Mouse (Mus musculus) hindbrain, embryonic 14.5 days (tissue): Measurements from ENCODE around the gene Eif4g3. TPM values are rescaled to one million over a fixed set of nuclear protein-coding genes. Genes with fewer than 3 reads are reported as not detected.

Experiments used
- ATAC-seq: fragments of 200-750 bp; cut with Nextera tagmentation; 2 replicates; pipeline ENCODE4 v1.8.0; 2017; ENCODE audit warnings: moderate number of reproducible peaks, mild to moderate bottlenecking, moderate TSS enrichment, moderate library complexity; ENCODE audit not compliant: low FRiP score
- DNase-seq: peaks from one replicate; pipeline ENCODE4 v3.0.0-alpha.2; 2015; ENCODE audit warnings: low spot score
- H3K27ac ChIP-seq: fragments of 300-500 bp; sonication (generic); 2 replicates; pipeline ENCODE4 v1.5.1; 2014; ENCODE audit warnings: mild to moderate bottlenecking, moderate library complexity
- H3K27me3 ChIP-seq: fragments of 300-500 bp; sonication (generic); 2 replicates; pipeline ENCODE4 v1.6.1; 2014; ENCODE audit warnings: mild to moderate bottlenecking, low read length, mixed read lengths; ENCODE audit not compliant: control insufficient read depth, insufficient read depth
- H3K36me3 ChIP-seq: fragments of 300-500 bp; sonication (generic); replicated peaks from 2 replicates; pipeline ENCODE4 v1.6.1; 2014; ENCODE audit not compliant: control insufficient read depth, insufficient read depth
- H3K4me1 ChIP-seq: fragments of 300-500 bp; sonication (generic); replicated peaks from 2 replicates; pipeline ENCODE4 v1.6.1; 2014; ENCODE audit warnings: antibody characterized with exemption, low read length, mixed read lengths; ENCODE audit not compliant: control insufficient read depth, insufficient read depth
- H3K4me2 ChIP-seq: fragments of 300-500 bp; sonication (generic); replicated peaks from 2 replicates; pipeline ENCODE4 v1.6.1; 2014; ENCODE audit warnings: mild to moderate bottlenecking, moderate library complexity
- H3K4me3 ChIP-seq: fragments of 300-500 bp; sonication (generic); replicated peaks from 2 replicates; pipeline ENCODE4 v1.5.1; 2014; ENCODE audit warnings: mild to moderate bottlenecking, low read length
- H3K9ac ChIP-seq: fragments of 300-500 bp; sonication (generic); 2 replicates; pipeline ENCODE4 v1.6.1; 2014
- H3K9me3 ChIP-seq: fragments of 300-500 bp; sonication (generic); 2 replicates; pipeline ENCODE4 v1.6.1; 2016; ENCODE audit warnings: low read length; ENCODE audit not compliant: control insufficient read depth
- WGBS: fragments of 180-500 bp; shearing (Covaris S2); extraction: QIAGEN DNeasy Blood & Tissue Kit; methylation state at CpG from one replicate; pipeline ENCODE4 v1.1.7; 2014; 5-methylcytosine and 5-hydroxymethylcytosine counted together
- polyA plus RNA-seq: library from polyadenylated mRNA; unstranded; fragments of >200 nt; fragmentation: Nextera tagmentation; extraction: Ambion mirVana; gene quantifications from 2 replicates; pipeline ENCODE4 v1.2.1, GENCODE M21; 2014

Gene Eif4g3
- polyA plus RNA-seq, 1 experiment from 2014 or later: 65.3 TPM

DNA sequence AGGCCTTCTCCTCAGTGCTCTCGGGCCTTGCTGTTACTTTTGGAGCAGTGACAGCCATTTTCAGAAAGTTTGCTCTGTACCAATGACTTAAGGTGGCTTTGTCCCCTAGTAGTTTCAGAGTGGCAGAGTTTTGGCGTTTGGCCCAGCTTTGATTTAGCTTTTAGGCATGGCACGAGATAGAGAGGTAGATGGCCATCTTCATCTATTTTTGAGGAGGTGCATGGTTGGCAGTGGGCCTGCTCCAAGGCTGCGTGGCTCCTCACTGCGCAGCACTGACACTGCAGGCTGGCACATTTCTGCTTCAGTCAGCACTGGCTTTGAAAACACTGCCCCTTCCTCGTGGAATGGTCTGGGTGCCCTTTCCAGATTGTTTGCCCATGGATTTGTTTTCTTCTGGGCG, 80.7 kb downstream of the Eif4g3 start:
- DNase-seq (no peak), ATAC-seq (no peak)
- Histone ChIP-seq H3K27ac (peak overlapping the region; percentile 33; the same call in 1 of the 2 replicates), H3K4me2 (no peak overlapping the region), H3K36me3 (peaks cover 13% of the 10 kb centered on the region; the same call in 1 of the 2 replicates), H3K9ac (no peak overlapping the region), H3K4me3 (no peak overlapping the region), H3K4me1 (0 out of 2 replicates have a peak, but pooled peaks cover 4% of the 10 kb centered on the region), H3K9me3 (no peaks in the 10 kb centered on the region), H3K27me3 (no peaks in the 10 kb centered on the region)
- WGBS: 73% methylated on average over 7 of the region's 7 CpGs

DNA sequence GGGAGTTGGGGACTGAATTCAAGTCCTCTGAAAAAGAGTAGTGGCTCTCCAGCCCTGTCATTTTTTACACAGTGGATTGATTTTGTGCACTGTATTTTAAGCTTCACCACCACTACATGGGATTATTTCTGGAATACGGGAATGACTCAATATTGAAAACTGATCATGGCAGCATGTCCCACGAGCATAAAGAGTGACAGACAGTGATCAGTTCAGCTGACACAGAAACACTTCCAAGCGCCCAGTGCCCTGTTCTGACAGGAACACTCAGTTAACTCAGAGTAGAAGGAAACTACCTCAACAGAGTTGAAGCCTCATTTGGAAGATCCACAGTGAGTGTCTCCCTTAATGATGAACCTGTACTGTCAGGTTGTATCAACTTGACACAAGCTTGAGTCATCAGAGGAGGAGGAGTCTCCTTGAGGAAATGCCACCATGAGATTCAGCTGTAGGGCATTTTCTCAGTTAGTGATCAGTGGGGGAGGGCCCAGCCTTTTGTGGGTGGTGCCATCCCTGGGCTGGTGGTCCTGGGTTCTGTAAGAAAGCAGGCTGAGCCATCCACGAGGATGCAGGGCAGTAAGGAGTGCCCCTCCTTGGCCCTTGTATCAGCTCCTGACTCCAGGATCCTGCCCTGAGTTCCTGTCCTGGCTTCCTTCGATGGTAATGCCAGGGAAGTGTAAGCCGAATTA, 82.2 kb downstream of the Eif4g3 start:
- H3K9me3 ChIP-seq: no peaks in the 10 kb centered on the region
- no peaks in the 10 kb centered on the region for H3K27me3 ChIP-seq

DNA sequence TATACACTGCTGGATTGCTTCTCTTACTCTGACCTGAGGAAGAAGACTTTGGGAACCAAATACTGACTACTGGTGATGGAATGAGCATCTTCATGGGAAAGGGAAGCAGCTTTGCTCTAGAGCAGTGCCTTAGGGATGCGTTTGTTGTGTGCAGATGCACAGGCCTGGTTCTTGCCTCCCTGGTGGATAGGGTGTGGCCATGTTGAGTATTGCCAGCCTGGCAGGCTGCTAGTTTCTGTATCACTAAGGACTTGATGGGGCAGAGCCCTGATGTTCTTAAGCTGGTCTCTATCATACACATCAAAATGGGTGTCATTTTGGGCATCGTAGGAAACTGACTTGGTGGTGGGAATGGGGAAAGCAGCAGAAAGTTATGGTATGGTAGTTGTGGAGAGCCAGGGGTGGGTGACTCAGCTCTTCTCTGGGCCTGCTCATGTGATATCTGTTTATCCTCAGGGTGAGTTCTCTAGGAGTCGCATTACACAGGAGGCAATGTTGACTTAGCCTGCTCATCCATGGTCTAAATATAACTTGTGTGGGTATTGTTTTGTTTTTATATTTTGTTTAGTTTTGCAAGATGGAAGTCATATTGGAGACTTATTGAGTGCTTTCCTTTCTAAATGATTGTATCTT, 85.0 kb downstream of the Eif4g3 start:
- ATAC-seq (no peak), DNase-seq (no peak)
- Histone ChIP-seq H3K27ac (no peak overlapping the region), H3K9me3 (no peaks in the 10 kb centered on the region), H3K4me1 (peaks cover 13% of the 10 kb centered on the region; the same call in 1 of the 2 replicates), H3K4me3 (no peak overlapping the region), H3K4me2 (no peak overlapping the region), H3K36me3 (peaks cover 2% of the 10 kb centered on the region; the same call in 1 of the 2 replicates), H3K27me3 (no peaks in the 10 kb centered on the region), H3K9ac (no peak overlapping the region)
- 90% methylated on average over 3 of the region's 3 CpGs for WGBS

More for the DNA sequence above, 82.2 kb downstream of the Eif4g3 start:
- H3K9ac ChIP-seq: no peak overlapping the region
- DNase-seq: no peak
- ATAC-seq: no peak
- H3K4me1 ChIP-seq: 0 out of 2 replicates have a peak, but pooled peaks cover 4% of the 10 kb centered on the region
- H3K27ac ChIP-seq: no peak overlapping the region
- WGBS: 71% methylated on average over 6 of the region's 6 CpGs
- H3K36me3 ChIP-seq: peaks cover 6% of the 10 kb centered on the region; the same call in 1 of the 2 replicates
- no peak overlapping the region for H3K4me3 ChIP-seq
- H3K4me2 ChIP-seq: no peak overlapping the region

DNA sequence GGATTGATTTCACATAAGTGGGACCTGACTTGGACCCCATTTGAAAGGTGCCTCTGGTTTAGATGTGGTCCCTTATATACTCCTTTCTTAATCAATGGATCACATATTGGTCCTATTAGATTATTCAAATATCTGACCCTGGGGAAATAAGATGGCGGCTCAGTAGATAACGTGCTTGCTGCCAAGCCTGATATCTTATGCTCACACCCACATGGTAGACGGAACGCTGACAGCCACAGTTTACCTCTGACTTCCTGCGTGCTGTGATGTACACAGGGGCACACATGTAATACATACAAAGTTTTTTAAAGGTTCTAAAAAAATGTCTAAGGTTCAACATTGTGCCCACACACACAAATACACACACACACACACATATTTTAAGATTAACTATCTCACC, 86.4 kb downstream of the Eif4g3 start:
- ATAC-seq: no peak
- Histone ChIP-seq H3K9ac (no peak overlapping the region), H3K4me3 (no peak overlapping the region), H3K9me3 (no peaks in the 10 kb centered on the region), H3K27me3 (no peaks in the 10 kb centered on the region), H3K27ac (no peak overlapping the region), H3K4me1 (peaks cover 9% of the 10 kb centered on the region; the same call in 1 of the 2 replicates), H3K36me3 (peaks cover 13% of the 10 kb centered on the region; the same call in 1 of the 2 replicates), H3K4me2 (no peak overlapping the region)
- WGBS: 87% methylated on average over 5 of the region's 5 CpGs
- DNase-seq: no peak

DNA sequence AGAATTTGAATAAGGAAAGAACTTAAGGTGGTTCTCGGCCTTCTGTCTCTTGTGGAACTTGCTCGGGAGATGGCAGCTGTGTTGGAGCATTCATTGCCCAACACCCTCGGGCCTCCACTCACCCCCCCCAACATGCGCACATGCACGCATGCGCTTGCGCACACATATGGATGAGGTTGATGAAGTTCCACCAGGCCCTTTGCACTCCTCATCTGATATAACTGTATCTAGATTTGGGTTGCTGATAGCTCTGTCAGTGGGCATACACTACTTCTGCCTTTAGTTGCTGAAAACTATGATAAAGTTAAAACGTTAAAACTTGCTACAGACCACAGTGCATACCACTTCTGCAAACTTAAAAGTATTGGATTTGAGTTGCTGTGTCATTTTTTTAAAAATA, 89.6 kb downstream of the Eif4g3 start:
- Histone ChIP-seq H3K4me1 (peaks cover 26% of the 10 kb centered on the region), H3K4me2 (no peak overlapping the region)

DNA sequence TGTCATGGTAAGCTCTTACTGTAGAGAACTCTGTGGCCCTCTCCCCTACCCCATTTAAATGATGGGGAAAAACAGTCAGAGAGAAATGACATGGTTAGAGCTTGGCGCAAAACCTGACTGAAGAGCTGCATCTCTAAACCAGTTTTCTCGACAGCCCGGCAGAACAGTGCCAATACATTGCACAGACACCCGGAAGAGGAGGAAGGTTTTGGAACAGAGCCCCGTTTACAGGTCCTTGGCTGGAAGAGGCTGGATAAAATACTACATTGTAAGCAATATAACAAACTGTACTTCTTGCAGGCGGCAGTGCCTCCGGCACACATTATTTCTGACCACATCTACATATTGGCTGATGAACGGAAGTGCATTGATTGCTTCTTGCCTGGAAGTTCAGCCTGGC, 91.3 kb downstream of the Eif4g3 start:
- Histone ChIP-seq H3K4me1 (peaks cover 26% of the 10 kb centered on the region), H3K9ac (no peak overlapping the region), H3K9me3 (no peaks in the 10 kb centered on the region), H3K4me2 (no peak overlapping the region), H3K27me3 (no peaks in the 10 kb centered on the region), H3K36me3 (peaks cover 31% of the 10 kb centered on the region; the same call in 1 of the 2 replicates), H3K4me3 (no peak overlapping the region), H3K27ac (peak overlapping the region; percentile 70)
- WGBS: 77% methylated on average over 8 of the region's 8 CpGs
- ATAC-seq (no peak), DNase-seq (no peak)

More for the DNA sequence above, 89.6 kb downstream of the Eif4g3 start:
- Histone ChIP-seq H3K4me3 (no peak overlapping the region), H3K27me3 (no peaks in the 10 kb centered on the region), H3K9ac (no peak overlapping the region), H3K36me3 (peaks cover 30% of the 10 kb centered on the region; the same call in 1 of the 2 replicates), H3K27ac (no peak overlapping the region), H3K9me3 (no peaks in the 10 kb centered on the region)
- WGBS: 77% methylated on average over 8 of the region's 8 CpGs
- DNase-seq: no peak
- ATAC-seq: no peak

DNA sequence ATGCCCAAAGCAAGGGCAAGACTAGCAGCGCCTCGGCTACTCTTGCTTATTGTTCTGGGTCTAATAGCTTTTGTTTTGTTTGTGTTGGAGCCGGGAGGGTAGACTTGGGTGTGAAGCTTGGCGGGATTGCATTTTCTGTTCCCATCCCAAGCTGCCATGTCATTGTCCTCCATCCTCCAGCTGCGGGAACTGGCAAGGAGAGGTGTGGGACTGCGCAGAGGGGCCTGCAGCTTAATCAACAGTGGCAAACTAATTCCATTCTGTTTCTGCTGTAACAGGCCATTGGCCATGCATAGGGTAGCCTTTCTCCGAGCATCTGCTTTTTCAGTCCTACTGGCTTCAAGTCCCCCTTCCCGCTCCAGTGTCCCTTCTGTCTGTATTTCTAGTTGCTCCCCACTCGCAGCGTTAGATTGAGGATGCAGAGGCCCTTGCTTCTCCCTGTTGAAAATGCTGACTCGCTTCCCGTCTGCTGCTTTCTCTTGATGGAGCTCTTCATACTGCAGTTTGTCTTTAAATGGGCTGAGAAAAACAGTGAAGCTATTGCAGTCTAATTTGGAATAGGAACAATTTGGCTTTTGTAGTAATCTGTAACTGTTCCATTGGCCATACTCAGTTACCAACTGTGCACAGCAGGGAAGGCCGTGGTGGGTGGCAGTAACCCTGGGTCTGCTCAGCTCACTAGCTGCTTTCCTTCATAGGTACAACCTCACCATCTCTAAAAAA, 92.2 kb downstream of the Eif4g3 start:
- peaks cover 35% of the 10 kb centered on the region; the same call in 1 of the 2 replicates for H3K36me3 ChIP-seq
- peak overlapping the region; percentile 70 for H3K27ac ChIP-seq
- peaks cover 26% of the 10 kb centered on the region for H3K4me1 ChIP-seq
- ATAC-seq: no peak
- WGBS: 58% methylated on average over 13 of the region's 13 CpGs
- no peak overlapping the region for H3K4me2 ChIP-seq
- H3K9ac ChIP-seq: 0 out of 2 replicates have a peak overlapping the region, but pooled peaks have one; percentile 26
- no peak for DNase-seq
- H3K9me3 ChIP-seq: no peaks in the 10 kb centered on the region
- no peaks in the 10 kb centered on the region for H3K27me3 ChIP-seq
- H3K4me3 ChIP-seq: no peak overlapping the region

DNA sequence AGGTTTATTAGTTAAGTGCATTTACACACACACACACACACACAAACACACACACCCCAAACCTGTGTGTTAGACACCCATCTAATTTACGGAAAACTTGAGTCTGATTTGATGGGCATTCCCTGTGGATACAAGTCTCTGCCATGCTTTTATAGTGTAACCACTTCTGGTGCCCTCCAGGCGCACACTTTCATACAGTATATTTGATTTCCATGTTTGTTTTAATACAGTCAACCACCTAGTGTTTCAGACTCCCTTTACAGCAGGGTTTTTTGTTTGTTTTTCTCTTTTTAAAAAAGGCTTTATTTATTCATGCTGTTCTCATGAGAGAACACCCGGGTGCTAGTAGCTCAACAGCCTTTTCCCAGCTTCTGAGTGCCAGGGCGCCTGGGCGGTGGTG, 94.1 kb downstream of the Eif4g3 start:
- Histone ChIP-seq H3K4me3 (no peak overlapping the region), H3K36me3 (peaks cover 35% of the 10 kb centered on the region; the same call in 1 of the 2 replicates), H3K4me2 (no peak overlapping the region), H3K9me3 (no peaks in the 10 kb centered on the region), H3K9ac (no peak overlapping the region), H3K27ac (no peak overlapping the region), H3K4me1 (peaks cover 18% of the 10 kb centered on the region; the same call in 1 of the 2 replicates), H3K27me3 (no peaks in the 10 kb centered on the region)
- DNase-seq (no peak), ATAC-seq (no peak)
- 87% methylated on average over 5 of the region's 5 CpGs for WGBS

DNA sequence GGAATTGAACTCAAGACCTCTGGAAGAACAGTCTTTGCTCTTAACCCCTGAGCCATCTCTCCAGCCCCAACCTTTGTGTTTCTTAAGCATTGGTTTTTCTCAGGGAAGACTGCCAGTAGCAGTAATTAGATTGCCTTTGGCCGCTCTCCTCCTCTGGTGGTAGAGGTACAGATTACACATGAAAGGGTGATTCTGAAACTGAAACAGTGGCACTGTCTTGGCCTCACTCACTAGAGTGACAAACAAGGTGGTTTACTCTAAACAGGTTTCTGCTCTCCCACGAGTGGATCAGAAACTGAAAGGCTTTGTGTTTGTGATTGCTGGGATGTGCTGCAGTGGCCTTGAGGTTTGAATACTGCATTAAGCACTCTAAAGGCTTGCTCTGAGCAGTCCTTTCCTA, 96.7 kb downstream of the Eif4g3 start:
- H3K27me3 ChIP-seq: no peaks in the 10 kb centered on the region
- H3K9ac ChIP-seq: no peak overlapping the region
- H3K36me3 ChIP-seq: peaks cover 22% of the 10 kb centered on the region; the same call in 1 of the 2 replicates
- H3K27ac ChIP-seq: no peak overlapping the region
- no peak overlapping the region for H3K4me2 ChIP-seq
- no peaks in the 10 kb centered on the region for H3K9me3 ChIP-seq
- H3K4me1 ChIP-seq: peaks cover 14% of the 10 kb centered on the region; the same call in 1 of the 2 replicates
- DNase-seq (no peak), ATAC-seq (no peak)
- no peak overlapping the region for H3K4me3 ChIP-seq
- WGBS: 85% methylated on average over 2 of the region's 2 CpGs
